Mouse (Mus musculus) neural tube, embryonic 14.5 days (tissue): ENCODE data around the gene Pgk1. TPM values are rescaled to one million over a fixed set of nuclear protein-coding genes. Genes with fewer than 3 reads are reported as not detected.

Experiments used
- ATAC-seq: fragments of 200-750 bp; cut with Nextera tagmentation; 2 replicates; pipeline ENCODE4 v1.8.0; 2017; ENCODE audit warnings: low read depth, mild to moderate bottlenecking, moderate TSS enrichment, moderate library complexity
- H3K27ac ChIP-seq: fragments of 300-500 bp; sonication (generic); 2 replicates; pipeline ENCODE4 v1.5.1; 2014; ENCODE audit warnings: low read depth, mild to moderate bottlenecking, control low read depth, low read length, moderate library complexity, mixed read lengths
- H3K27me3 ChIP-seq: fragments of 300-500 bp; sonication (generic); 2 replicates; pipeline ENCODE4 v1.6.1; 2014; ENCODE audit warnings: low read length; ENCODE audit not compliant: control insufficient read depth, insufficient read depth
- H3K36me3 ChIP-seq: fragments of 300-500 bp; sonication (generic); 2 replicates; pipeline ENCODE4 v1.6.1; 2014; ENCODE audit warnings: low read length, mixed read lengths; ENCODE audit not compliant: control insufficient read depth, insufficient read depth
- H3K4me1 ChIP-seq: fragments of 300-500 bp; sonication (generic); 2 replicates; pipeline ENCODE4 v1.6.1; 2014; ENCODE audit warnings: low read length; ENCODE audit not compliant: control insufficient read depth, insufficient read depth
- H3K4me2 ChIP-seq: fragments of 300-500 bp; sonication (generic); 2 replicates; pipeline ENCODE4 v1.6.1; 2014; ENCODE audit warnings: mild to moderate bottlenecking, low read depth, low read length, control low read depth
- H3K4me3 ChIP-seq: fragments of 300-500 bp; sonication (generic); 2 replicates; pipeline ENCODE4 v1.5.1; 2014; ENCODE audit warnings: low read depth, low read length, control low read depth, mixed read lengths
- H3K9ac ChIP-seq: fragments of 300-500 bp; sonication (generic); replicated peaks from 2 replicates; pipeline ENCODE4 v1.6.1; 2014; ENCODE audit warnings: low read depth, mild to moderate bottlenecking, control low read depth, low read length, mixed read lengths
- H3K9me3 ChIP-seq: fragments of 300-500 bp; sonication (generic); 2 replicates; pipeline ENCODE4 v1.6.1; 2016; ENCODE audit warnings: low read length; ENCODE audit not compliant: control insufficient read depth
- WGBS: fragments of 180-500 bp; shearing (Covaris S2); extraction: QIAGEN DNeasy Blood & Tissue Kit; methylation state at CpG from one replicate; pipeline ENCODE4 v1.1.7; 2014; 5-methylcytosine and 5-hydroxymethylcytosine counted together
- polyA plus RNA-seq: library from polyadenylated mRNA; unstranded; fragments of >200 nt; fragmentation: Nextera tagmentation; extraction: Ambion mirVana; gene quantifications from 2 replicates; pipeline ENCODE4 v1.2.1, GENCODE M21; 2014

Pgk1 gene
- polyA plus RNA-seq = 266 and 275 TPM in 2 replicates

DNA sequence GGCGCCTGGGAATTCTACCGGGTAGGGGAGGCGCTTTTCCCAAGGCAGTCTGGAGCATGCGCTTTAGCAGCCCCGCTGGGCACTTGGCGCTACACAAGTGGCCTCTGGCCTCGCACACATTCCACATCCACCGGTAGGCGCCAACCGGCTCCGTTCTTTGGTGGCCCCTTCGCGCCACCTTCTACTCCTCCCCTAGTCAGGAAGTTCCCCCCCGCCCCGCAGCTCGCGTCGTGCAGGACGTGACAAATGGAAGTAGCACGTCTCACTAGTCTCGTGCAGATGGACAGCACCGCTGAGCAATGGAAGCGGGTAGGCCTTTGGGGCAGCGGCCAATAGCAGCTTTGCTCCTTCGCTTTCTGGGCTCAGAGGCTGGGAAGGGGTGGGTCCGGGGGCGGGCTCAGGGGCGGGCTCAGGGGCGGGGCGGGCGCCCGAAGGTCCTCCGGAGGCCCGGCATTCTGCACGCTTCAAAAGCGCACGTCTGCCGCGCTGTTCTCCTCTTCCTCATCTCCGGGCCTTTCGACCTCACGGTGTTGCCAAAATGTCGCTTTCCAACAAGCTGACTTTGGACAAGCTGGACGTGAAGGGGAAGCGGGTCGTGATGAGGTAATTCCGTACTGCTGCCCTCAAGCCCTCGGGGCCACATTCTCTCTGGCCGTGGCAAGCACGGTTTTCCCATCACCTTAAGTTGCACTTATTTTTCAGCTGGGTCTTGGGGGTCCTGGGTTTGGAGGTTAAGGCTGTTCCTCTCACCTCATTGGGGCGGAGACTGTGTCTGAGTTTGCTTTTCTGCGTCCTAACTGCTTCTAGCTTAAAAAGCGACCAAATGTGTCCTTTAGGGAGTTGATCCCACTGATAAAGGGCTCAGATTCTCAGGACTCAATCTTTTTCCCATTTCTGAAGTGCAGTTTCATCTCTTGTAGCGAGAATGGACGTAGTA, at the start of gene Pgk1:
TSS of gene Pgk1 (plus strand) at position 388 of the 937 bp plus-strand sequence.
- H3K4me2 ChIP-seq = peak within 1 kb of the TSS; percentile 71
- no peaks in the 10 kb centered on the region for H3K27me3 ChIP-seq
- H3K4me3 ChIP-seq = peak within 1 kb of the TSS; percentile 47
- H3K9me3 ChIP-seq = no peaks in the 10 kb centered on the region
- H3K9ac ChIP-seq = peak within 1 kb of the TSS; percentile 47
- 11% methylated on average over 52 of the region's 55 CpGs for WGBS
- no peaks in the 10 kb centered on the region for H3K36me3 ChIP-seq
- peaks cover 9% of the 10 kb centered on the region; the same call in 1 of the 2 replicates for H3K4me1 ChIP-seq
- peak within 1 kb of the TSS; percentile 80 for H3K27ac ChIP-seq
- peak; percentile 99 for ATAC-seq

DNA sequence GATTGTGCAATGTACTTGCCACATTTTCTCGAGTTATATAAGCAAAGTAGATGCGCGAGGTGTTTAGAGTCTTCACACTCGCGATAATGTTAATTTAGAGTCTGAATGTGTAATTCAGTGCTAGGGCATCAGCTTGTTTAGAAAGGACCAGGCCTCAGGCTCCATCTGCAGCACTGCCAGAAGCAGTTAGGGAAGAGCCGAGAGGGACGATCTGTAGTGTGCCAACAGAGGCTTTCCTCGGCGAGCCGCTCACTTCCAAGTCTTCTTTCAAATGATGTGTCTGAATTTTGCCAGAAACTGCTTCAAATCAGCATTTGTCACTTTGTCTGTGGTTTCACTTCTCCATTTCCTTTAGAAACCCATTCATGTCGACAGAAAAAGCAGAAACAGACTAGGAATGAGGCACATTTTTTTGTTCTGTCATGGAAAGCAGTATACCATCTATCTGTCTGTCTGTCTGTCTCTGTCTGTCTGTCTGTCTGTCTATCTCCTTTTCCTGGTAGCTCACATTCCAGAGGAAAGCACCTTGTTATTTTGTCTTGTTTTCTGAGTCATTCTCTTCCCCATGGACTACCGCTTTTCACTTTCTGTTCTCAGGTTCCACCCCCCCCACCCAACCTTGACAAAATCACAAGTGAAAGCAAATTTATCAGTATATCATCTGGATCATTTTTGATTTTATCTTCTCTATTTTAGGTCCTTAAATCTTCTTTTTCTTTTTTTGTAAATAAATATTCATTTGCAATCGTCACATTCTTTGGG, 47.4 kb upstream of the Pgk1 start:
- Histone ChIP-seq H3K9me3 (no peaks in the 10 kb centered on the region), H3K27me3 (no peaks in the 10 kb centered on the region), H3K4me3 (no peak overlapping the region), H3K4me1 (no peaks in the 10 kb centered on the region), H3K36me3 (no peaks in the 10 kb centered on the region), H3K4me2 (no peak overlapping the region), H3K27ac (no peak overlapping the region), H3K9ac (no peak overlapping the region)
- ATAC-seq = no peak
- 86% methylated on average over 13 of the region's 13 CpGs for WGBS

DNA sequence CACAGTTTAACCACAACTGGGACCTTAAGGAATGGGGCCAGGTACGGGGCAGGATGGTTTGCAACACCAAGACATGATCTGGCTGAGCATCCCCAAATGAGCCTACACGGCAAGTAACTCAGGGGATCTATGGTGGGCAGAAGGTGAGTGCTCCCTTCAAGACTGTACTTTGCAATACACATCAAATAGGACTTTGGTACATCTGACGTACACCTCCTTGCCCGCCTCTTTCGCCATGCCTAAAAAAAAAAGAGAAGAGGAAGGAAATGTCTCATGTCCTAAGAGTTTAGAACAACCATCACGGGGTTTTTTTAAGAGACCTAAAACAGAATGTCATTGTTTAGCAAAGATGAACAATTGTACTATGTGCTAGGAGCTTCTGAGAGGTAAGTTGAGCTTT, 44.0 kb upstream of the Pgk1 start, which contains the start of gene Tlr13:
TSS of gene Tlr13 (plus strand) at position 269 of the 400 bp plus-strand sequence.
- H3K4me1 ChIP-seq = no peaks in the 10 kb centered on the region
- no peaks in the 10 kb centered on the region for H3K36me3 ChIP-seq
- no peaks in the 10 kb centered on the region for H3K9me3 ChIP-seq
- H3K4me2 ChIP-seq = no peak within 1 kb of the TSS
- H3K9ac ChIP-seq = no peak within 1 kb of the TSS
- no peaks in the 10 kb centered on the region for H3K27me3 ChIP-seq
- H3K4me3 ChIP-seq = no peak within 1 kb of the TSS
- ATAC-seq = no peak
- 86% methylated on average over 6 of the region's 6 CpGs for WGBS
- H3K27ac ChIP-seq = no peak within 1 kb of the TSS

DNA sequence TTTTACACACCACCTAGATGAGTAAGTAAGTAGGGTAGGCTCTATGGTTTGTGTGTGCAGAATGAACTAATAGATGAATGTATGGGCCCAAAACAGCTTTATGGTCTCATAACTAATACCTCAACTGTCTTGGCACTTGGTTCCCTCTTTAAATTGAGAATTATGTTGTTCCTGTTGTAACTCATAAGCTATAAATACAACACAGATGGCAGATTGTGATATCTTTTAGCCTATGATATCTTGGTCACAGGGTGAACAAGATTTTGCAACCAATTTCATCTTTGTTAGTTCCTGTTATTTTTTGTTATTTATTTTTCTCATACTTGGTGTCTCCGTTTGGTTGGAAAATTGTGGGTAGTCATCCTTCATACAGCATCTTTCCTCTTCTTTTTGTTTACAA, 38.7 kb upstream of the Pgk1 start:
- Histone ChIP-seq H3K27ac (no peak overlapping the region), H3K9ac (no peak overlapping the region), H3K4me3 (no peak overlapping the region), H3K4me2 (no peak overlapping the region), H3K36me3 (no peaks in the 10 kb centered on the region), H3K4me1 (no peaks in the 10 kb centered on the region), H3K27me3 (no peaks in the 10 kb centered on the region), H3K9me3 (no peaks in the 10 kb centered on the region)
- 88% methylated on average over 1 of the region's 1 CpGs for WGBS
- ATAC-seq = no peak

DNA sequence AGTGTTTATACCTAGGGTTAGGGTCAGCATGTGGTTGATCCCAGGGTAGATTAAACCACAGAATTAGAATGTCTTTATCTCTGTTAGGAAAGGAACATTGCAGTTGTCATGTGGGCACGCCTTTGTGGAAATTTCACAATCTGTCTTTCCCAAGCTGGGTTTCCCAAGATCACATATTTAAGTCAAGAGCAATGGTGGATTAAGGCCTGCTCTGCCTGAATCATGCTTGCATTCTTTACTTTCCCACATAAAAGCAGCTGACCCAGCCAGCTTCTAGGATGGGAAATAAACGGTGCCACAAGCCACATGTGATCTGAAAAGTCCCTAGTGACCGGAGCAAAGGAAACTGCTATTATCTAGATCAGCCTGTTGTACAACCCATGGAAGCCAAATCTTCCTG, 37.4 kb upstream of the Pgk1 start:
- Histone ChIP-seq H3K9ac (no peak overlapping the region), H3K27ac (no peak overlapping the region), H3K36me3 (no peaks in the 10 kb centered on the region), H3K9me3 (no peaks in the 10 kb centered on the region), H3K4me3 (no peak overlapping the region), H3K4me1 (no peaks in the 10 kb centered on the region), H3K27me3 (no peaks in the 10 kb centered on the region), H3K4me2 (no peak overlapping the region)
- ATAC-seq = no peak
- 83% methylated on average over 3 of the region's 3 CpGs for WGBS

DNA sequence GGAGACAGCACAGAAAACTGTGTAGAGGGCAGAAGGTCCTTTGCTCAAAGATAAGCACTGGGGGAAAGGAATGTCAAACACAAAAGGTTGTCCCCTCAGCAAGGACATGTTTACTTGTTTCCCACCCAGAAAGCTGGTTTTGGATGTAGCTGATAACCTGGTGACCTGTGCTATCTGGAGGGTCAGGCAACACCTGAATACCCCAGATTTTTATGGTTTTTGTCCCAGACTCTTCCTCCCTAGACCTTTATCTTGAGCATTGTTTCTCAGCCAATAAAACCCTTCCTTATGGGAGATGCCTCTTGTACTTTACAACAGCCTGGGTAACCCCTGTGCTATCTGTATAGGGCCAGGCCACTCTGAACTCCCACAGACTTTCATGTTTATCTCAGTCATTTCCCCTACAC, 32.7 kb upstream of the Pgk1 start:
- Histone ChIP-seq H3K4me2 (no peak overlapping the region), H3K4me1 (no peaks in the 10 kb centered on the region), H3K9ac (no peak overlapping the region), H3K36me3 (no peaks in the 10 kb centered on the region), H3K27me3 (no peaks in the 10 kb centered on the region), H3K27ac (no peak overlapping the region), H3K4me3 (no peak overlapping the region), H3K9me3 (no peaks in the 10 kb centered on the region)
- ATAC-seq = no peak

DNA sequence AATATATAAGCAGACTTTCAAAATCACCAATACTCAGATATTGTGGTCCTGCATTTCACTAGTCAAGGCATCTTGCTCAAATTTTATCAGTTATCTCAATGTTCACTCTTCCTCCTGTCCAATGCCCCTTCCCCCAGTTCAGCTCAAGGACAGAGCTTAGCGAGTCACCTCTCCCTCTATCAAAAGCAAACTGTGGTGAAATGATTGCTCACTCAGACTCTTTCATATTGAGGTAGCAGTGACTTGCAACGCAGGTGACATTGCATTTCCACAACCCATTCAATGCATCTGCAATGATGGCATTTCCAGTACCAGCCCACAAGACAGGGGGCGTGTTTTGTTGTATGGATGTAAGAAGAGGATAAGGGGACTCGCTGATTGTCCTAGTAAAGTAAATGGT, 31.0 kb upstream of the Pgk1 start:
- Histone ChIP-seq H3K36me3 (no peaks in the 10 kb centered on the region), H3K9me3 (no peaks in the 10 kb centered on the region), H3K9ac (no peak overlapping the region), H3K4me1 (no peaks in the 10 kb centered on the region), H3K4me2 (no peak overlapping the region), H3K4me3 (no peak overlapping the region), H3K27ac (no peak overlapping the region), H3K27me3 (no peaks in the 10 kb centered on the region)
- no peak for ATAC-seq
- WGBS = 84% methylated on average over 4 of the region's 4 CpGs

DNA sequence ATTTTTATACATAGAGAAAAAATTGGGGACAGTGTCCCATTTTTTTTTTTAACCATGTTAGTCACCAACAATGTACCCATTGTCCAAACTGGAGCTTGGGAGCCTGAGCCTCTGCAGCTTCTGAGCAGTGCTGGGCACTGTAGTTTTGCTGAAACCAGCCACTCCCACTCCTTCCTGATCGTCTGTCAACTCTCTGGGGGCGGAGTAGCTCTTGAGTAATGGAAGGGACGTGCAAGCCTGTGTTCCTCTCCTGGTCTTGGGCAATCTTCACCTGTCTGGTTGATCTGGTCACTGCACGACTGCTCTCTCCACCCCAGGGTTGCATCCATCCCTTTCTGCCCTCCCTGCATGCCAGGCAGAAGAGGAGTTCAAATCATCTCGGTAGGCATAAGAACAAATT, 22.9 kb upstream of the Pgk1 start:
- Histone ChIP-seq H3K9me3 (no peaks in the 10 kb centered on the region), H3K36me3 (no peaks in the 10 kb centered on the region), H3K27me3 (no peaks in the 10 kb centered on the region), H3K9ac (no peak overlapping the region), H3K4me1 (no peaks in the 10 kb centered on the region), H3K4me3 (no peak overlapping the region), H3K27ac (no peak overlapping the region), H3K4me2 (no peak overlapping the region)
- WGBS = 57% methylated on average over 5 of the region's 5 CpGs
- no peak for ATAC-seq

DNA sequence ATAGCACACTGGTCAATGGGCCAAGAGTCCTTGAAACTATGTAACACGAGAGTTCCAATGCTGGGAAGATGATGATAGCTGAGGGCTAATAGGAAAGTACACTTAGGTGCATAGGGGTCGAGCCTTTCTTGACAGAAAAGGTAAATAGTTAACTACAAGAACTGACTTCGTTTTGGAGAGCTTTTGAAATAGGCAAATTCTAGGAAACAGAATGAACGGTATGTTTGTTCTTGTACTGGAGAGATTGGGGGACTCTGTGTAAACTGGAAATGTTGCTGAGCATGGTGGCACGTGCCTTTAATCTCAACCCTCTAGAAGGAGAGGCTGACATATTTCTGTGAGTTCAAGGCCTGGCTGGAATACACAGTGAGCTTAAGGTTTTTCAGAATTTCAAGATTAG, 22.3 kb upstream of the Pgk1 start:
- no peaks in the 10 kb centered on the region for H3K9me3 ChIP-seq
- no peaks in the 10 kb centered on the region for H3K36me3 ChIP-seq
- H3K27ac ChIP-seq = no peak overlapping the region
- 75% methylated on average over 5 of the region's 5 CpGs for WGBS
- H3K27me3 ChIP-seq = no peaks in the 10 kb centered on the region
- no peak for ATAC-seq
- H3K4me2 ChIP-seq = no peak overlapping the region
- no peak overlapping the region for H3K4me3 ChIP-seq
- H3K9ac ChIP-seq = no peak overlapping the region
- H3K4me1 ChIP-seq = no peaks in the 10 kb centered on the region
